Mouse (Mus musculus) midbrain, embryonic 11.5 days (tissue): ENCODE data around the gene Spp1. TPM values are rescaled to one million over a fixed set of nuclear protein-coding genes. Genes with fewer than 3 reads are reported as not detected.

Experiments used
- ATAC-seq: fragments of 200-750 bp; cut with Nextera tagmentation; 2 replicates; pipeline ENCODE4 v1.8.0; 2017; ENCODE audit warnings: moderate TSS enrichment, moderate library complexity; ENCODE audit not compliant: low FRiP score
- DNase-seq: peaks from one replicate; pipeline ENCODE4 v3.0.0; 2015; ENCODE audit warnings: low spot score; ENCODE audit errors: missing footprints
- H3K27ac ChIP-seq: fragments of 300-500 bp; sonication (generic); 2 replicates; pipeline ENCODE4 v1.5.1; 2014; ENCODE audit warnings: low read depth, low read length
- H3K27me3 ChIP-seq: fragments of 300-500 bp; sonication (generic); 2 replicates; pipeline ENCODE4 v1.6.1; 2014; ENCODE audit warnings: mild to moderate bottlenecking, low read length, moderate library complexity, mixed read lengths; ENCODE audit not compliant: control insufficient read depth, insufficient read depth
- H3K36me3 ChIP-seq: fragments of 300-500 bp; sonication (generic); 2 replicates; pipeline ENCODE4 v1.6.1; 2014; ENCODE audit warnings: mild to moderate bottlenecking, low read length, moderate library complexity, mixed read lengths; ENCODE audit not compliant: control insufficient read depth, insufficient read depth
- H3K4me1 ChIP-seq: fragments of 300-500 bp; sonication (generic); 2 replicates; pipeline ENCODE4 v1.6.1; 2014; ENCODE audit warnings: low read length; ENCODE audit not compliant: control insufficient read depth, insufficient read depth
- H3K4me2 ChIP-seq: fragments of 300-500 bp; sonication (generic); 2 replicates; pipeline ENCODE4 v1.6.1; 2014; ENCODE audit warnings: mild to moderate bottlenecking, moderate library complexity
- H3K4me3 ChIP-seq: fragments of 300-500 bp; sonication (generic); 2 replicates; pipeline ENCODE4 v1.5.1; 2014; ENCODE audit warnings: low read depth, low read length
- H3K9ac ChIP-seq: fragments of 300-500 bp; sonication (generic); 2 replicates; pipeline ENCODE4 v1.6.1; 2014; ENCODE audit warnings: low read length
- H3K9me3 ChIP-seq: fragments of 300-500 bp; sonication (generic); 2 replicates; pipeline ENCODE4 v1.6.1; 2016; ENCODE audit warnings: low read length; ENCODE audit not compliant: control insufficient read depth
- WGBS: fragments of 180-500 bp; shearing (Covaris S2); extraction: QIAGEN DNeasy Blood & Tissue Kit; methylation state at CpG from one replicate; pipeline ENCODE4 v1.1.7; 2014; 5-methylcytosine and 5-hydroxymethylcytosine counted together
- polyA plus RNA-seq: library from polyadenylated mRNA; unstranded; fragments of >200 nt; fragmentation: Nextera tagmentation; extraction: Ambion mirVana; gene quantifications from 2 replicates; pipeline ENCODE4 v1.2.1, GENCODE M21; 2014

Spp1 gene
- polyA plus RNA-seq, 1 experiment from 2014 or later = 6.8 TPM

GRCm38 (mm10) chr5:104465279-104465678 is 30.4 kb downstream of the Spp1 start:
- Histone ChIP-seq H3K9ac (no peak overlapping the region), H3K27ac (no peak overlapping the region), H3K4me3 (no peak overlapping the region), H3K36me3 (peaks cover 12% of the 10 kb centered on the region), H3K4me2 (no peak overlapping the region), H3K9me3 (no peaks in the 10 kb centered on the region), H3K4me1 (0 out of 2 replicates have a peak, but pooled peaks cover 2% of the 10 kb centered on the region), H3K27me3 (no peaks in the 10 kb centered on the region)
- ATAC-seq = no peak
- WGBS = 95% methylated on average over 8 of the region's 8 CpGs
- DNase-seq = peak; percentile 72

- Histone ChIP-seq H3K27me3 (no peaks in the 10 kb centered on the region), H3K9ac (no peak overlapping the region), H3K9me3 (no peaks in the 10 kb centered on the region), H3K36me3 (peaks cover 12% of the 10 kb centered on the region), H3K4me1 (no peaks in the 10 kb centered on the region), H3K4me3 (no peak overlapping the region), H3K27ac (no peak overlapping the region), H3K4me2 (no peak overlapping the region)
- 93% methylated on average over 12 of the region's 12 CpGs for WGBS
- DNase-seq = peak; percentile 1
- ATAC-seq = no peak
Measured at GRCm38 (mm10) chr5:104465731-104466130, 30.8 kb downstream of the Spp1 start.

GRCm38 (mm10) chr5:104466816-104467215 is 31.9 kb downstream of the Spp1 start:
- H3K4me3 ChIP-seq = no peak overlapping the region
- no peak for ATAC-seq
- H3K36me3 ChIP-seq = peaks cover 12% of the 10 kb centered on the region
- no peak overlapping the region for H3K27ac ChIP-seq
- H3K4me1 ChIP-seq = no peaks in the 10 kb centered on the region
- H3K4me2 ChIP-seq = no peak overlapping the region
- H3K9me3 ChIP-seq = no peaks in the 10 kb centered on the region
- H3K9ac ChIP-seq = no peak overlapping the region
- H3K27me3 ChIP-seq = no peaks in the 10 kb centered on the region
- 96% methylated on average over 16 of the region's 16 CpGs for WGBS
- no peak for DNase-seq

GRCm38 (mm10) chr5:104468586-104468985 is 33.7 kb downstream of the Spp1 start:
- Histone ChIP-seq H3K9ac (no peak overlapping the region), H3K9me3 (no peaks in the 10 kb centered on the region), H3K36me3 (peaks cover 21% of the 10 kb centered on the region), H3K4me1 (no peaks in the 10 kb centered on the region), H3K27me3 (no peaks in the 10 kb centered on the region), H3K27ac (no peak overlapping the region), H3K4me2 (no peak overlapping the region), H3K4me3 (no peak overlapping the region)
- DNase-seq (peak; percentile 72), ATAC-seq (no peak)
- 88% methylated on average over 5 of the region's 5 CpGs for WGBS

GRCm38 (mm10) chr5:104470981-104471391 is 36.1 kb downstream of the Spp1 start:
- Histone ChIP-seq H3K4me1 (no peaks in the 10 kb centered on the region), H3K4me2 (no peak overlapping the region), H3K4me3 (no peak overlapping the region), H3K27ac (no peak overlapping the region), H3K27me3 (no peaks in the 10 kb centered on the region), H3K9ac (no peak overlapping the region), H3K36me3 (peaks cover 16% of the 10 kb centered on the region), H3K9me3 (no peaks in the 10 kb centered on the region)
- DNase-seq (no peak), ATAC-seq (no peak)
- 95% methylated on average over 5 of the region's 5 CpGs for WGBS

- Histone ChIP-seq H3K4me1 (no peaks in the 10 kb centered on the region), H3K9me3 (no peaks in the 10 kb centered on the region), H3K4me3 (no peak overlapping the region), H3K4me2 (no peak overlapping the region), H3K9ac (no peak overlapping the region), H3K36me3 (peaks cover 12% of the 10 kb centered on the region; the same call in 1 of the 2 replicates), H3K27me3 (no peaks in the 10 kb centered on the region), H3K27ac (no peak overlapping the region)
- DNase-seq (peak; percentile 82), ATAC-seq (no peak)
- 89% methylated on average over 8 of the region's 8 CpGs for WGBS
Measured at GRCm38 (mm10) chr5:104472371-104472770, 37.5 kb downstream of the Spp1 start.

GRCm38 (mm10) chr5:104480367-104480766 is 45.4 kb downstream of the Spp1 start:
- Histone ChIP-seq H3K27ac (no peak overlapping the region), H3K4me1 (no peaks in the 10 kb centered on the region), H3K27me3 (no peaks in the 10 kb centered on the region), H3K4me2 (no peak overlapping the region), H3K9ac (no peak overlapping the region), H3K9me3 (no peaks in the 10 kb centered on the region), H3K4me3 (no peak overlapping the region), H3K36me3 (peaks cover 9% of the 10 kb centered on the region)
- WGBS = 93% methylated on average over 7 of the region's 7 CpGs
- ATAC-seq = no peak
- DNase-seq = peak; percentile 74

GRCm38 (mm10) chr5:104482856-104483255 is 47.9 kb downstream of the Spp1 start:
- DNase-seq (no peak), ATAC-seq (no peak)
- no peaks in the 10 kb centered on the region for H3K9me3 ChIP-seq
- WGBS = 92% methylated on average over 8 of the region's 8 CpGs
- no peak overlapping the region for H3K27ac ChIP-seq
- no peaks in the 10 kb centered on the region for H3K27me3 ChIP-seq
- H3K36me3 ChIP-seq = peaks cover 9% of the 10 kb centered on the region
- no peak overlapping the region for H3K9ac ChIP-seq
- H3K4me1 ChIP-seq = no peaks in the 10 kb centered on the region
- no peak overlapping the region for H3K4me2 ChIP-seq
- no peak overlapping the region for H3K4me3 ChIP-seq
